Mouse (Mus musculus) CH12.LX (cell line): ENCODE data around the gene B230217C12Rik. TPM values are rescaled to one million over a fixed set of nuclear protein-coding genes. Genes with fewer than 3 reads are reported as not detected.

Source experiments
- DNase-seq: peaks from one replicate; pipeline ENCODE4 v3.0.0-alpha.2; 2013; ENCODE audit errors: extremely low read depth
- H3K27ac ChIP-seq: 2 replicates; pipeline ENCODE4 v1.5.1; 2012; ENCODE audit warnings: low read depth, mild to moderate bottlenecking, control low read depth, moderate library complexity; ENCODE audit not compliant: insufficient read depth
- H3K27me3 ChIP-seq: replicated peaks from 2 replicates; pipeline ENCODE3; 2012; ENCODE audit warnings: inconsistent platforms
- H3K36me3 ChIP-seq, 2 experiments: replicated peaks in 1 of 2; 2 replicates each; pipeline versions ENCODE3 to v1.6.1; 2012; ENCODE audit warnings: inconsistent platforms in 1 of 2, low read length in 1 of 2, mild to moderate bottlenecking in 1 of 2, mixed read lengths in 1 of 2, moderate library complexity in 1 of 2; ENCODE audit not compliant: control insufficient read depth in 1 of 2, insufficient read depth in 1 of 2
- H3K4me1 ChIP-seq, 2 experiments: 2 replicates each; pipeline ENCODE4 v1.6.1; 2012; ENCODE audit warnings: inconsistent platforms in 1 of 2, moderate library complexity in 1 of 2; ENCODE audit not compliant: insufficient read depth in 2 of 2, control insufficient read depth in 1 of 2
- H3K4me2 ChIP-seq: 2 replicates; pipeline ENCODE4 v1.6.1; 2012; ENCODE audit warnings: low read depth, mild to moderate bottlenecking, control low read depth; ENCODE audit not compliant: poor library complexity, insufficient read depth, severe bottlenecking
- H3K4me3 ChIP-seq, 3 experiments: fragments of 150-350 bp in 1 of 3; sonication (generic) in 1 of 3; replicated peaks in 1 of 3; 2 replicates each; pipeline versions ENCODE3 to v1.5.1; 2011 to 2012; ENCODE audit warnings: low read depth in 2 of 3, low read length in 2 of 3, mild to moderate bottlenecking in 2 of 3, moderate library complexity in 2 of 3, control low read depth in 1 of 3, improper control_type of control experiment in 1 of 3, inconsistent platforms in 1 of 3, mixed read lengths in 1 of 3; ENCODE audit not compliant: poor library complexity in 1 of 3
- H3K79me2 ChIP-seq: replicated peaks from 2 replicates; pipeline ENCODE4 v1.6.1; 2012; ENCODE audit warnings: mild to moderate bottlenecking, moderate library complexity; ENCODE audit not compliant: control insufficient read depth, poor library complexity, insufficient read depth, severe bottlenecking; ENCODE audit errors: extremely low read depth
- H3K9ac ChIP-seq: 2 replicates; pipeline ENCODE4 v1.6.1; 2012; ENCODE audit warnings: low read depth, mild to moderate bottlenecking, control low read depth, moderate library complexity; ENCODE audit not compliant: insufficient read depth
- H3K9me3 ChIP-seq: replicated peaks from 2 replicates; pipeline ENCODE3; 2012; ENCODE audit warnings: low read length, inconsistent platforms, mixed read lengths
- CHD1 ChIP-seq: IDR thresholded peaks from 2 replicates; pipeline ENCODE4 v1.6.1; 2012; ENCODE audit warnings: low read depth, low read length, improper control_type of control experiment, inconsistent platforms
- CHD2 ChIP-seq: IDR thresholded peaks from 2 replicates; pipeline ENCODE4 v1.6.1; 2011; ENCODE audit warnings: low read length, improper control_type of control experiment
- E2F4 ChIP-seq: IDR thresholded peaks from 2 replicates; pipeline ENCODE4 v1.6.1; 2011; ENCODE audit warnings: low read depth, low read length, improper control_type of control experiment; ENCODE audit not compliant: insufficient replicate concordance
- ETS1 ChIP-seq: conservative IDR thresholded peaks from 2 replicates; pipeline ENCODE4 v1.6.1; 2012; ENCODE audit warnings: low read depth, mild to moderate bottlenecking, inconsistent platforms, low read length, improper control_type of control experiment, moderate library complexity
- GABPA ChIP-seq: IDR thresholded peaks from 2 replicates; pipeline ENCODE4 v1.6.1; 2012; ENCODE audit warnings: low read depth, low read length, improper control_type of control experiment, inconsistent platforms; ENCODE audit not compliant: insufficient replicate concordance
- KAT2A ChIP-seq: IDR thresholded peaks from 2 replicates; pipeline ENCODE4 v1.6.1; 2012; ENCODE audit warnings: low read length, improper control_type of control experiment, inconsistent platforms; ENCODE audit not compliant: insufficient replicate concordance
- MAZ ChIP-seq: IDR thresholded peaks from 2 replicates; pipeline ENCODE4 v1.6.1; 2012; ENCODE audit warnings: low read depth, mild to moderate bottlenecking, inconsistent platforms, low read length, improper control_type of control experiment, moderate library complexity
- MEF2A ChIP-seq: IDR thresholded peaks from 2 replicates; pipeline ENCODE4 v1.6.1; 2014; ENCODE audit warnings: low read depth, mild to moderate bottlenecking, inconsistent platforms, low read length, improper control_type of control experiment, borderline replicate concordance
- MYC ChIP-seq: IDR thresholded peaks from 2 replicates; pipeline ENCODE4 v1.6.1; 2011; ENCODE audit warnings: low read depth, mild to moderate bottlenecking, improper control_type of control experiment, low read length
- NELFE ChIP-seq: IDR thresholded peaks from 2 replicates; pipeline ENCODE4 v1.6.1; 2011; ENCODE audit warnings: low read depth, low read length, improper control_type of control experiment
- NRF1 ChIP-seq: IDR thresholded peaks from 2 replicates; pipeline ENCODE4 v1.6.1; 2014; ENCODE audit warnings: low read depth, mild to moderate bottlenecking, inconsistent platforms, low read length, improper control_type of control experiment, moderate library complexity
- POLR2AphosphoS2 ChIP-seq: IDR thresholded peaks from 2 replicates; pipeline ENCODE4 v1.6.1; 2011; ENCODE audit warnings: low read depth, low read length, improper control_type of control experiment
- SIN3A ChIP-seq: IDR thresholded peaks from 2 replicates; pipeline ENCODE4 v1.6.1; 2012; ENCODE audit warnings: low read length, improper control_type of control experiment, inconsistent platforms
- SMC3 ChIP-seq: IDR thresholded peaks from 2 replicates; pipeline ENCODE4 v1.6.1; 2011; ENCODE audit warnings: low read depth, low read length, improper control_type of control experiment
- TBP ChIP-seq: conservative IDR thresholded peaks from 2 replicates; pipeline ENCODE4 v1.6.1; 2011; ENCODE audit warnings: low read depth, low read length, improper control_type of control experiment
- USF1 ChIP-seq: IDR thresholded peaks from 2 replicates; pipeline ENCODE4 v1.6.1; 2014; ENCODE audit warnings: low read depth, mild to moderate bottlenecking, inconsistent platforms, low read length, improper control_type of control experiment
- ZC3H11A ChIP-seq: IDR thresholded peaks from 2 replicates; pipeline ENCODE4 v1.6.1; 2012; ENCODE audit warnings: low read depth, mild to moderate bottlenecking, inconsistent platforms, low read length, improper control_type of control experiment
- ZKSCAN1 ChIP-seq: IDR thresholded peaks from 2 replicates; pipeline ENCODE4 v1.6.1; 2012; ENCODE audit warnings: low read depth, inconsistent platforms, low read length, improper control_type of control experiment, borderline replicate concordance
- ZMIZ1 ChIP-seq: IDR thresholded peaks from 2 replicates; pipeline ENCODE4 v1.6.1; 2012; ENCODE audit warnings: low read depth, mild to moderate bottlenecking, inconsistent platforms, low read length, improper control_type of control experiment
- dilution Hi-C: fragments of 300-500 bp; cut with MboI; formaldehyde crosslinking; loops from 2 replicates; pipeline ENCODE4 v1.14.3; 2020; ENCODE audit warnings: low sequenced_read_pairs; ENCODE audit not compliant: extremely low pct_unique_long_range_greater_than_20kb, extremely low pct_ligation_motif_present
- in situ Hi-C: fragments of 300-500 bp; cut with MboI; formaldehyde crosslinking; loops from 3 replicates; pipeline ENCODE4 v1.14.3; 2019; ENCODE audit warnings: low sequenced_read_pairs, low pct_ligation_motif_present, low pct_unique_long_range_greater_than_20kb, mixed read lengths
- polyA plus RNA-seq: library from polyadenylated mRNA; unstranded; fragments of >175 nt; gene quantifications from 2 replicates; pipeline ENCODE4 v1.2.1, GENCODE M21; 2012; ENCODE audit warnings: low read depth; ENCODE audit not compliant: insufficient read length
- total RNA-seq, 2 experiments: library from RNA; depleted of rRNA; stranded (reverse); fragments of 300-350 nt in 1 of 2; fragments of >200 nt in 1 of 2; gene quantifications; 2 replicates each; pipeline ENCODE4 v1.2.3; 2012 to 2014

B230217C12Rik gene
- total and polyA plus RNA-seq, 3 experiments, result 4.6 to 14.0 (median 11.9) TPM

DNA sequence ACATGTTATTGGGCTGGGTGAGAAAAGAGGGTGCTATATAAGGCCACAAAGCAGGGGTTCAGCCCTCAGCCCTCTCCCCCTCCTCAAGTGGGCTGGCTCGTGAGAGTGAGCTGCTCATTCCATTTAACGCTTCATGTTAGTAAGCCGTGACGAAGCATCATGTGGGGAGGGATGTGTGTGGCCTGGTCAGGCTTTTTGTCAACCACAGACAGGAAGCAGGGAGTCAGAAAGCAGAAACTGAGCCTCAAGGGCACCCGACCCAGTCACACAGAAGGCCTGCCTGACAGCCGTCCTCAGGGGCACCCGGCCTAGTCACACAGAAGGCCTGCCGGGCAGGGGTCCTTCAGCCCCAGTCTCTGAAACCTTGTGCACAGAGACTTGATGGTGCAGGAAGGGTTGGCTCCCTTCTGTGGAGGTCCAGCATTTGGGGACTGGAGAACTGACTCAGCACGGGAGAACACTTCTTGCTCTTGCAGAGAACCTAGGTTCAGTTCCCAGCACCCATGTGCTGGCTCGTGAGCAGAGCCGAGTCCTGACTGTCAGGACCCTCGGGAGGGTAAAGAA lies 10.6 kb upstream of the B230217C12Rik start (continued):
- TF ChIP-seq ZKSCAN1 (no peak), E2F4 (no peak), CHD2 (no peak), ETS1 (peak; percentile 70), MAZ (no peak)

GRCm38 (mm10) chr11:97830501-97830900 lies 10.1 kb upstream of the B230217C12Rik start:
- no peak overlapping the region for H3K4me3 ChIP-seq
- no peak for TF ChIP-seq ZC3H11A
- no peak for TF ChIP-seq NELFE
- TF ChIP-seq MYC, result no peak

DNA sequence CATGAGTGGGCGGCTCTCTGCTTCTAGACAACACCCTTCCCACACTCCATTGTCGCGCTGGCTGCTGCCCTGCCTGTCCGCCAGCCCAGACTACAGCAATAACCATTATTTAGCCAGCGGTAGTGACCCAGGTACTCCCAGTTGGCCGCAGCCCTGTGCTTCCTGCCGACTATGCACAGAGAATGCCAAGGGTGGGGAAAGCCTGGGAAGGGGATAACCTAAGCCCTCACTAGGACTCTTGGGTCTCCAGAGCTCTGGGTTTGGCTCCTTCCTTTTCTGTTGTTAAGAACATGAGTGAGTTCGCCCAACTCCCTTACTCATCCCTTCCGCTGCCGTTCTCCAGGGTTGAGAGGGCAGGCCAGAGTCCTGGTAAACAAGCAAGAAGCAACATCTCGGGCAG lies 8.6 kb upstream of the B230217C12Rik start:
- H3K27ac ChIP-seq, result no peak overlapping the region
- in situ Hi-C loops, result no loop called here
- H3K9ac ChIP-seq, result no peak overlapping the region

More at GRCm38 (mm10) chr11:97830501-97830900, 10.1 kb upstream of the B230217C12Rik start:
- Histone ChIP-seq H3K9ac (no peak overlapping the region), H3K4me1 (peaks cover 15 to 35% of the 10 kb centered on the region in 2 experiments), H3K27me3 (no peaks in the 10 kb centered on the region), H3K36me3 (peaks cover 14 to 71% of the 10 kb centered on the region in 2 experiments), H3K27ac (no peak overlapping the region; the same call in 1 of the 2 replicates), H3K9me3 (no peaks in the 10 kb centered on the region), H3K79me2 (no peaks in the 10 kb centered on the region), H3K4me2 (no peak overlapping the region)
- dilution Hi-C loops, result no loop called here
- DNase-seq, result no peak
- in situ Hi-C loops, result no loop called here

More for the DNA sequence above, 8.6 kb upstream of the B230217C12Rik start:
- Histone ChIP-seq H3K4me2 (no peak overlapping the region), H3K4me3 (no peak overlapping the region), H3K36me3 (peaks cover 20 to 70% of the 10 kb centered on the region in 2 experiments), H3K79me2 (no peaks in the 10 kb centered on the region), H3K9me3 (no peaks in the 10 kb centered on the region), H3K27me3 (no peaks in the 10 kb centered on the region), H3K4me1 (peaks cover 15 to 42% of the 10 kb centered on the region in 2 experiments)
- TF ChIP-seq TBP (no peak), POLR2AphosphoS2 (no peak), KAT2A (no peak), SIN3A (no peak), GABPA (no peak), SMC3 (no peak), CHD1 (no peak), ZMIZ1 (no peak), NRF1 (no peak), MEF2A (no peak), USF1 (no peak)
- dilution Hi-C loops, result no loop called here
- DNase-seq, result no peak
